Mouse (Mus musculus): ENCODE measurements around the gene Ppp3r1. TPM values are rescaled to one million over a fixed set of nuclear protein-coding genes. Genes with fewer than 3 reads are reported as not detected.
"Not testable (repeated sequence)": the region's sequence is repeated elsewhere in the genome, so short reads cannot be mapped to it uniquely, and the experiment has no call there.

The Ppp3r1 gene
- polyA plus RNA-seq, 1 experiment from 2014 or later = 116 TPM

DNA sequence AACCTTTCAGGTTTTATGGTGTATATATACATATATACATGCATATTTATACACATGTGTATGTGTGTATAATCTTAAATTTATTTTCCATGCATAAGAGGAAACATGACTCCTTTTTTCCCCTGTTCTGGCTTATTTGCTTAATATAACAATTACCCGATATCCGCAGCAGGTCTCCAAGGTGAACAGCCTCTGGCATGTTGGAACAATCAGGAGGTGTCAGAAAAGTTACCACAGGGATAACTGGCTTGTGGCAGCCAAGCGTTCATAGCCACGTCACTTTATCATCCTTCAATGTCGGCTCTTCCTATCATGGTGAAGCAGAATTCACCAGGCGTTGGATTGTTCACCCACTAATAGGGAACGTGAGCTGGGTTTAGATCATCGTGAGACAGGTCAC is 62.1 kb downstream of the Ppp3r1 start:
- Histone ChIP-seq H3K27ac (no peak overlapping the region), H3K4me3 (ENCODE audit: inconsistent target) (no peak overlapping the region), H3K36me3 (ENCODE audit: inconsistent target) (peaks cover 12% of the 10 kb centered on the region; the same call in 1 of the 2 replicates), H3K79me2 (ENCODE audit: inconsistent target) (no peaks in the 10 kb centered on the region)
- 97% methylated on average over 8 of the region's 8 CpGs for WGBS (ENCODE audit: missing documents)

GRCm38 (mm10) chr11:17232792-17233191 is 73.7 kb downstream of the Ppp3r1 start:
- no peak overlapping the region for H3K4me3 ChIP-seq (ENCODE audit: inconsistent target)
- H3K79me2 ChIP-seq (ENCODE audit: inconsistent target) = no peaks in the 10 kb centered on the region
- peaks cover 21% of the 10 kb centered on the region; the same call in 1 of the 2 replicates for H3K36me3 ChIP-seq (ENCODE audit: inconsistent target)
- WGBS (ENCODE audit: missing documents) = 89% methylated on average over 5 of the region's 5 CpGs
- H3K27ac ChIP-seq = no peak overlapping the region

GRCm38 (mm10) chr11:17236449-17237037 is 77.5 kb downstream of the Ppp3r1 start:
- H3K79me2 ChIP-seq (ENCODE audit: inconsistent target) = no peaks in the 10 kb centered on the region
- 53% methylated on average over 5 of the region's 5 CpGs for WGBS (ENCODE audit: missing documents)
- no peak overlapping the region for H3K4me3 ChIP-seq (ENCODE audit: inconsistent target)
- peaks cover 11% of the 10 kb centered on the region; the same call in 1 of the 2 replicates for H3K36me3 ChIP-seq (ENCODE audit: inconsistent target)
- H3K27ac ChIP-seq = no peak overlapping the region

DNA sequence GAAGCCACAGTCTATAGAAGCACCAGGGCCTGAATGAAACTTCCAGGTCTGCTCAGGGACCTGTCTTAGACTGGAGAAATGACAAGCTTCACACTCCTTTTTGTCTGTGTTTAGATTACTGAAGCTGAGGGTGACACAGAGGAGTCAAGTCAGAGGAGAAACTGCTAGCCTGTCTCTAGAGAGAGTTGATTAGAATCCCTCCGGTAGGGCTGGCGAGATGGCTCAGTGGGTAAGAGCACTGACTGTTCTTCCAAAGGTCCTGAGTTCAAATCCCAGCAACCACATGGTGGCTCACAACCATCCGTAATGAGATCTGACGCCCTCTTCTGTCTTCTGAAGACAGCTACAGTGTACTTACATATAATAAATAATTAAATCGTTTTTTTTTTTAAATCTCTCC is 79.5 kb downstream of the Ppp3r1 start:
- H3K27ac ChIP-seq = not testable (repeated sequence)
- WGBS (ENCODE audit: missing documents) = 88% methylated on average over 5 of the region's 5 CpGs

DNA sequence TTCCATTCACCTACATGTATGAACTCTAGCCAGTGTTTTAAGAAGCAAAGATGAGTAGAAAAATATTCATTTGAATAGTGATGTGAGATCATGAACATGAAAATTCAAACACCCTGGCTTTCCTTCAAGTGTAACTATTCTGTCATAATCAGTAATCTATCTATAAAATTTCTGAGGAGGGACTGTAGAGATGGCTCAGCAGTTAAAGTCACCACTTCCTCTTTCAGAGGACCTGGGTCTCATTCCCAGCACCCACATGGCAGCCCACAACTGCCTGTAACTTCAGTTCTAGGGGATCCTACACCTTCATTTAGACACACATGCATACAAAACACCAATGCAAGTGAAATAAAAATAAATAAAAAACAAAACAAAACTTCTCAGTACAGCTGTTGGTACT is 89.7 kb downstream of the Ppp3r1 start:
- Histone ChIP-seq H3K79me2 (ENCODE audit: inconsistent target) (no peaks in the 10 kb centered on the region), H3K27ac (no peak overlapping the region), H3K36me3 (ENCODE audit: inconsistent target) (no peaks in the 10 kb centered on the region), H3K4me3 (ENCODE audit: inconsistent target) (no peak overlapping the region)

More for the DNA sequence above, 79.5 kb downstream of the Ppp3r1 start:
- not testable (repeated sequence) for H3K79me2 ChIP-seq (ENCODE audit: inconsistent target); H3K36me3 ChIP-seq (ENCODE audit: inconsistent target); H3K4me3 ChIP-seq (ENCODE audit: inconsistent target)

Other genes starting within 250 kb of the Ppp3r1 start
- gene Fbxo48, start 207.9 kb upstream of the Ppp3r1 start, polyA plus RNA-seq (2018) = 0.65 to 2.4 TPM (median 0.70 TPM) in 3 replicates
- 75.3 to 234 TPM (median 186 TPM) in 3 replicates for gene Cnrip1, start 107.7 kb upstream of the Ppp3r1 start, polyA plus RNA-seq (2018)
- 380 to 752 TPM (median 430 TPM) in 3 replicates for gene Plek, start 106.9 kb upstream of the Ppp3r1 start, polyA plus RNA-seq (2018)
- gene Wdr92, start 22.8 kb downstream of the Ppp3r1 start, polyA plus RNA-seq (2018) = 6.6 to 9.9 TPM (median 9.9 TPM) in 3 replicates
- gene Pno1, start 52.3 kb downstream of the Ppp3r1 start, polyA plus RNA-seq (2018) = 41.0 to 99.3 TPM (median 53.7 TPM) in 3 replicates
- gene C1d, start 98.3 kb downstream of the Ppp3r1 start, polyA plus RNA-seq (2018) = 28.2 to 74.3 TPM (median 57.3 TPM) in 3 replicates